In genomic region chr6:99251924-99252323, GRCm38 (mm10) we compare ENCODE assay signal across 14 mouse cellular contexts.
DNase-seq lines count a peak whose midpoint lies in the region; ATAC-seq and TF ChIP-seq lines count a peak whose summit lies in the region.
"Had no signal": no experiment of that assay in that cellular context is flagged by ENCODE, and none has a peak within 500 bp of the region (broad histone marks: within the 10 kb centered on the region; RNA-seq: fewer than 3 reads in every experiment).

No protein-coding gene starts in this region.

- ATAC-seq in heart, embryonic 13.5 days (ENCODE audit: extremely low read depth, insufficient number of reproducible peaks, low FRiP score, low TSS enrichment), result no peak
- no peak for ATAC-seq in lung, postnatal 0 days
- ATAC-seq in Patski, result no peak
- ATAC-seq in megakaryocyte-erythroid progenitor cell, adult 5-6 weeks (replicated peaks; ENCODE audit: low FRiP score, low TSS enrichment, poor library complexity, severe bottlenecking), result 0 out of 2 replicates have a peak, but pooled peaks have one; percentile 23
- no peak for ATAC-seq in hindbrain, embryonic 11.5 days (ENCODE audit: low FRiP score)
- ATAC-seq: intestine, embryonic 15.5 days had no signal

- POLR2A ChIA-PET in Patski (lab: Charles Lee), result no interaction called here

- peaks cover 22% of the 10 kb centered on the region for H3K4me1 ChIP-seq in heart, embryonic 13.5 days
- H3K4me1 ChIP-seq in lung, postnatal 0 days (ENCODE audit: insufficient read depth, low read depth, low read length), result no peaks in the 10 kb centered on the region
- H3K4me1 ChIP-seq in hindbrain, embryonic 11.5 days (replicated peaks; ENCODE audit: control insufficient read depth, insufficient read depth, low read length), result no peaks in the 10 kb centered on the region
- H3K4me1 ChIP-seq: intestine, embryonic 15.5 days; limb, embryonic 12.5 days had no signal

- H3K27ac ChIP-seq in heart, embryonic 13.5 days (replicated peaks), result peak overlapping the region; percentile 56
- H3K27ac ChIP-seq in lung, postnatal 0 days (ENCODE audit: low read length), result no peak overlapping the region
- H3K27ac ChIP-seq in hindbrain, embryonic 11.5 days (ENCODE audit: low read depth, low read length), result no peak overlapping the region
- H3K27ac ChIP-seq: intestine, embryonic 15.5 days; limb, embryonic 12.5 days had no signal

- H3K4me2 ChIP-seq in heart, embryonic 13.5 days, result no peak overlapping the region
- H3K4me2 ChIP-seq in lung, postnatal 0 days (replicated peaks; ENCODE audit: low read depth, low read length), result no peak overlapping the region
- no peak overlapping the region for H3K4me2 ChIP-seq in hindbrain, embryonic 11.5 days (replicated peaks; ENCODE audit: low read depth, low read length)
- H3K4me2 ChIP-seq: intestine, embryonic 15.5 days; limb, embryonic 12.5 days had no signal

- H3K4me3 ChIP-seq in heart, embryonic 13.5 days, result no peak overlapping the region
- no peak overlapping the region for H3K4me3 ChIP-seq in lung, postnatal 0 days (ENCODE audit: low read depth, low read length)
- H3K4me3 ChIP-seq in hindbrain, embryonic 11.5 days (ENCODE audit: low read depth, low read length), result no peak overlapping the region
- H3K4me3 ChIP-seq: intestine, embryonic 15.5 days; limb, embryonic 12.5 days; myocyte had no signal

- no peaks in the 10 kb centered on the region for H3K27me3 ChIP-seq in heart, embryonic 13.5 days (replicated peaks)
- H3K27me3 ChIP-seq in lung, postnatal 0 days (replicated peaks; ENCODE audit: insufficient read depth, low read length), result no peaks in the 10 kb centered on the region
- no peaks in the 10 kb centered on the region for H3K27me3 ChIP-seq in Patski
- no peaks in the 10 kb centered on the region for H3K27me3 ChIP-seq in hindbrain, embryonic 11.5 days (ENCODE audit: control insufficient read depth, insufficient read depth, low read length)
- H3K27me3 ChIP-seq: intestine, embryonic 15.5 days; limb, embryonic 12.5 days had no signal

- DNase-seq in heart, postnatal 36 days, result no peak
- no peak for DNase-seq in lung, postnatal 0 days (ENCODE audit: low spot score)
- DNase-seq in lung, adult 18-20 months, result no peak
- no peak for DNase-seq in Patski (ENCODE audit: low read depth, low spot score)
- DNase-seq in hindbrain, embryonic 11.5 days (ENCODE audit: low spot score), result no peak
- no peak for DNase-seq in spleen, postnatal 14 days (ENCODE audit: low spot score in 2 of 2)
- DNase-seq: cerebellum, postnatal 25 days; gastrocnemius, postnatal 25 days; thymus, postnatal 25 days had no signal

- peak; percentile 59 for TF ChIP-seq CTCF in lung, postnatal 0 days (IDR thresholded peaks at IDR 0.05)
- TF ChIP-seq CTCF in Patski (IDR thresholded peaks at IDR 0.05), result peak; percentile 26

- 72% methylated on average over 4 of the region's 4 CpGs for WGBS in heart, embryonic 13.5 days
- WGBS in lung, postnatal 0 days, result 80% methylated on average over 4 of the region's 4 CpGs
- 90% methylated on average over 4 of the region's 4 CpGs for WGBS in hindbrain, embryonic 11.5 days

- in situ Hi-C loops in Patski (cut with MboI; ENCODE audit: low pct_unique_long_range_greater_than_20kb), result no loop called here

- H3K9ac ChIP-seq in heart, embryonic 13.5 days, result no peak overlapping the region
- no peak overlapping the region for H3K9ac ChIP-seq in lung, postnatal 0 days (replicated peaks; ENCODE audit: low read depth)
- no peak overlapping the region for H3K9ac ChIP-seq in hindbrain, embryonic 11.5 days (ENCODE audit: low read depth, low read length)
- H3K9ac ChIP-seq: intestine, embryonic 15.5 days; limb, embryonic 12.5 days had no signal

- no peak for TF ChIP-seq EP300 in lung, postnatal 0 days (IDR thresholded peaks at IDR 0.05)

- intact Hi-C loops in heart, postnatal 36 days (cut with DNase I), result no loop called here

- H3K36me3 ChIP-seq in heart, embryonic 13.5 days, result 0 out of 2 replicates have a peak, but pooled peaks cover 4% of the 10 kb centered on the region
- H3K36me3 ChIP-seq in lung, postnatal 0 days (ENCODE audit: insufficient read depth, low read length), result no peaks in the 10 kb centered on the region
- H3K36me3 ChIP-seq in hindbrain, embryonic 11.5 days (ENCODE audit: control insufficient read depth, insufficient read depth, low read length), result no peaks in the 10 kb centered on the region
- H3K36me3 ChIP-seq: intestine, embryonic 15.5 days; limb, embryonic 12.5 days had no signal

- no peaks in the 10 kb centered on the region for H3K9me3 ChIP-seq in heart, embryonic 13.5 days
- H3K9me3 ChIP-seq in lung, postnatal 0 days (ENCODE audit: low read length), result no peaks in the 10 kb centered on the region
- H3K9me3 ChIP-seq in hindbrain, embryonic 11.5 days (ENCODE audit: control insufficient read depth, low read length), result no peaks in the 10 kb centered on the region
- H3K9me3 ChIP-seq: intestine, embryonic 15.5 days; limb, embryonic 12.5 days had no signal

- CTCF ChIA-PET in Patski (lab: Charles Lee), result interaction anchor here (1.0 kb wide), 1 partner anchor 24 kb away, joined by 3 read pairs; no protein-coding TSS in a partner anchor
